Mouse (Mus musculus): Measurements from ENCODE around the gene Ccdc69. TPM values are rescaled to one million over a fixed set of nuclear protein-coding genes. Genes with fewer than 3 reads are reported as not detected.

The Ccdc69 gene
- total and polyA plus RNA-seq, 3 experiments = 0.31 to 0.42 TPM; not detected in 1

DNA sequence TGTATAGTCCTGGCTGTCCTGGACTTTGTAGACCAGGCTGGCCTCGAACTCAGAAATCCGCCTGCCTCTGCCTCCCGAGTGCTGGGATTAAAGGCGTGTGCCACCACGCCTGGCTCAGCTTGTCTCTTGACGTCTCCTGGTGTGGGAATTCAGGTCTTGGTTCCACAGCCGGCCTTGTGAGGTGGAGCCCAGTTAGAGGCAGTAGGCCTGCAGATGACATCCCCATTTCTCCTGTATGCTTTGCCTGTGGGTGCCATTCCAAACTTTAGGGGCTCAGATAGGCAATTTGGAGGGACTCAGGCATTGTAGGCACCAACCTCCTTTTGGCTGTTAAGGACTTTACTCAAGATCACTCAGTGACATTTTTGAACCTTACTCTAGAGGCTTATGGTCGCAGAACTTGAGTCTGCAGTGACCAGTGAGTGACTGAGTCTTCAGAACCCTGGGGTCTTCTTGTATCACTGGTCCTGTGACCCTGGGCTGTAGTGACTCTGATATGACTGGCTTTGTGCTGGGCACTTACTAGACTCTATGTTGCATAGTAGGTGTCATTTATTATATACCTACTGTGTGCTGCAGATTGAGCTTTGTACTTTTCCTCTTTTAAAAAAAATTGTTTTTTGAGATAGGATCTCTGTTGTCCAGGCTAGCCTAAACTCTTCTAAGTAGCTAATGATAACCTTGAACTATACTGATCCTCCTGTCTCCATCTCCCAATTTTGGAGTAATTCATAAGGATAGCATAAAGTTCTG lies 21.3 kb upstream of the Ccdc69 start:
- Histone ChIP-seq H3K4me3 (ENCODE audit: control insufficient read depth in 1 of 2, insufficient read depth in 1 of 2, low read depth in 2 of 2, low read length in 2 of 2) (no peak overlapping the region), H3K9me3 (replicated peaks; ENCODE audit: insufficient read depth, low read length) (no peaks in the 10 kb centered on the region), H3K79me2 (ENCODE audit: control insufficient read depth, insufficient read depth, low read length, poor library complexity) (no peaks in the 10 kb centered on the region), H3K36me3 (ENCODE audit: control insufficient read depth in 1 of 2, insufficient read depth in 2 of 2, low read length in 2 of 2) (peaks cover 0 to 9% of the 10 kb centered on the region in 2 experiments; a peak in 2 of 4 replicates), H3K27ac (ENCODE audit: control insufficient read depth, low read depth, low read length) (no peak overlapping the region), H3K9ac (ENCODE audit: control insufficient read depth, low read depth, low read length, poor library complexity, severe bottlenecking) (no peak overlapping the region), H3K27me3 (ENCODE audit: control insufficient read depth in 1 of 2, insufficient read depth in 2 of 2, low read length in 2 of 2) (peaks cover 2 to 5% of the 10 kb centered on the region in 2 experiments; a peak in 2 of 4 replicates), H3K4me1 (ENCODE audit: control insufficient read depth in 1 of 2, insufficient read depth in 2 of 2, low read length in 2 of 2) (peaks cover 4 to 6% of the 10 kb centered on the region in 2 experiments)
- no peak for TF ChIP-seq KAT2A (conservative IDR thresholded peaks at IDR 0.05; ENCODE audit: low read depth, low read length)
- TF ChIP-seq ZKSCAN1 (IDR thresholded peaks at IDR 0.05; ENCODE audit: low read depth, low read length) = peak; percentile 94
- no peak for DNase-seq (ENCODE audit: low read depth, low spot score)

DNA sequence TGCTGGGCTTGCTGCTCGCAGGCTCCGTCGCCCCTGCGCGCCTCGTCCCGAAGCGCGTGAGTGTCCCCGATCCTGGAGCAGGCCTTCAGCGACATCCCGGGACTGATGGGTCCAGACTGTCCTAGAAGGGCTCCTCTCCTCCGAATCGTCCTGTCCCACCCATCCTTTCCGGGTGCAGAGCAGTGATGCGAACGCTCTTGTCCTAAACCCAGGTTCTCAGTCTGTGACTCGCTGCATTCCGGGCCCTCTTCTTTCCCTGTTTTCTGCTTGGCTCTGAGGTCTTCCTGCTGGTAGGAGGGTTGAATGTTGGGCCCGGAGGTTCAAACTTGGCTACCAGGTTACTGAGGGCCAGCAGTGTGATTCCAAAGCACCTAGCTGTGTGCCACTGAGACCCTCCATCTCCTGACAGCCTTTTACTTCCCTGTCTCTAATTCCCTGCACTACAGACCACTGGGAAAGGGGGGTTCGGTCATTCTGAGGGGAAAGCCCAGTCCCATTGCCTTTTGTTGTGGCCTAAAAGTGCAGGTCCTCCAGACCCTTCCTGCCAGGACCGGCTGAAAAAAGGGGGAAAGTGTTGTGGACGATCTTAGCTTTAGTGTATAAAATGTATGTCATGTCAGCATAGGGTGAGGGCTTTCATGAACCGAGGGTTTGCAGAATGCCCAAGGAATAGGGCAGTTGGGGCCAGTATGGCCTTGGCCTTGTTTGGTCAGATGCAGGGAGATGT lies 20.4 kb upstream of the Ccdc69 start:
- Histone ChIP-seq H3K27me3 (ENCODE audit: control insufficient read depth in 1 of 2, insufficient read depth in 2 of 2, low read length in 2 of 2) (peaks cover 4 to 10% of the 10 kb centered on the region in 2 experiments), H3K79me2 (ENCODE audit: control insufficient read depth, insufficient read depth, low read length, poor library complexity) (no peaks in the 10 kb centered on the region), H3K9me3 (replicated peaks; ENCODE audit: insufficient read depth, low read length) (no peaks in the 10 kb centered on the region), H3K9ac (ENCODE audit: control insufficient read depth, low read depth, low read length, poor library complexity, severe bottlenecking) (no peak overlapping the region), H3K36me3 (ENCODE audit: control insufficient read depth in 1 of 2, insufficient read depth in 2 of 2, low read length in 2 of 2) (peaks cover 0 to 9% of the 10 kb centered on the region in 2 experiments; a peak in 2 of 4 replicates), H3K27ac (ENCODE audit: control insufficient read depth, low read depth, low read length) (no peak overlapping the region), H3K4me3 (ENCODE audit: control insufficient read depth in 1 of 2, insufficient read depth in 1 of 2, low read depth in 2 of 2, low read length in 2 of 2) (peak overlapping the region; percentile 24 to 33; a peak in 2 of 4 replicates), H3K4me1 (ENCODE audit: control insufficient read depth in 1 of 2, insufficient read depth in 2 of 2, low read length in 2 of 2) (peaks cover 4 to 6% of the 10 kb centered on the region in 2 experiments)
- DNase-seq (ENCODE audit: low read depth, low spot score) = no peak
- no peak for TF ChIP-seq KAT2A (conservative IDR thresholded peaks at IDR 0.05; ENCODE audit: low read depth, low read length)
- TF ChIP-seq SIN3A (IDR thresholded peaks at IDR 0.05; ENCODE audit: low read length) = no peak
- no peak for TF ChIP-seq MXI1 (IDR thresholded peaks at IDR 0.05; ENCODE audit: low read depth, low read length)
- no peak for TF ChIP-seq POLR2AphosphoS2 (IDR thresholded peaks at IDR 0.05; ENCODE audit: low read length)
- TF ChIP-seq GATA1 (IDR thresholded peaks at IDR 0.05; ENCODE audit: low read depth, low read length) = no peak
- TF ChIP-seq USF2 (IDR thresholded peaks at IDR 0.05; ENCODE audit: borderline replicate concordance in 1 of 2, insufficient read depth in 1 of 2, low read depth in 1 of 2, low read length in 2 of 2) = no peak

DNA sequence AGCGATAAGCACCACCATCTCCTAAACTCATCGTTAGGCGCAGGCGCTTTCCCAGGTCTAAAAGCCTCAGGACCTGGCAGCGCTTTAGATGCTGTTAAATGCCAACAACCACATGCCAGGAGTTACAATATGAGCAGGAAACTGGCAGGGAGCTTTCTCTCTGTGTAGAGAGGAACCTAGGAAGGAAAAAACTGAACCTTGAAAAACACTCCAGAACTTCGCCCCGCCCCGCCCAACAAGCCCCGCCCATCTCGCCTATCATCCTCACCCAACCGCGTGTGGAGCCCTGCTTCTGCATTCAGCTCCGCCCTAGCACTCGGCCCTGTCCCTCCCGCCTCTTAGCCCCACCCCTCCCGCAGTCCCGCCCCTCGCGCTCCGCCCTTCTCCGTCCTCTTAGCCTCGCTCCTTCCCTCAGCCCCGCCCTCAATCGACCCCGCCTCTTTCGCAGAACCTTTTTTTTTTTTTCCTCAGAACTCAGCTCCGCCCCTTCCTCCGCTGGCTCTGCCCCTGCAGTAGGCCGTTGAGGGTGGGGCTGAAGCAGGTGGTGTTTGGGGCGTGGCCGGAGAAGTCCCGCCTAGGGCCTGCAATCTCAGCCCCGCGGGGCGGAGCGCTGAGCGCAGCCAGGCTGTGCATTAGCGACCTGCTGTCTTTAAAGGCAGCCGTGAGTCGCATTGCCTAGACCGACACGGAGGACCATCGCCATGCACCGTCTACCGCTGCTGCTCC lies 19.7 kb upstream of the Ccdc69 start, which contains the start of gene Gm2a:
Gene Gm2a, plus strand, starts transcription at position 653 of the 726 bp plus-strand sequence.
- H3K79me2 ChIP-seq (ENCODE audit: control insufficient read depth, insufficient read depth, low read length, poor library complexity) = no peaks in the 10 kb centered on the region
- peaks cover 4 to 14% of the 10 kb centered on the region in 2 experiments for H3K27me3 ChIP-seq (ENCODE audit: control insufficient read depth in 1 of 2, insufficient read depth in 2 of 2, low read length in 2 of 2)
- peak within 1 kb of the TSS; percentile 41 for H3K27ac ChIP-seq (ENCODE audit: control insufficient read depth, low read depth, low read length)
- peaks cover 0 to 9% of the 10 kb centered on the region in 2 experiments; a peak in 2 of 4 replicates for H3K36me3 ChIP-seq (ENCODE audit: control insufficient read depth in 1 of 2, insufficient read depth in 2 of 2, low read length in 2 of 2)
- peaks cover 4 to 6% of the 10 kb centered on the region in 2 experiments for H3K4me1 ChIP-seq (ENCODE audit: control insufficient read depth in 1 of 2, insufficient read depth in 2 of 2, low read length in 2 of 2)
- peak; percentile 99 for DNase-seq (ENCODE audit: low read depth, low spot score)
- H3K4me3 ChIP-seq (ENCODE audit: control insufficient read depth in 1 of 2, insufficient read depth in 1 of 2, low read depth in 2 of 2, low read length in 2 of 2) = peak within 1 kb of the TSS; percentile 50 to 84
- peak within 1 kb of the TSS; percentile 37 for H3K9ac ChIP-seq (ENCODE audit: control insufficient read depth, low read depth, low read length, poor library complexity, severe bottlenecking)
- no peaks in the 10 kb centered on the region for H3K9me3 ChIP-seq (replicated peaks; ENCODE audit: insufficient read depth, low read length)
- TF ChIP-seq POLR2A (IDR thresholded peaks at IDR 0.05; ENCODE audit: control insufficient read depth in 1 of 2, insufficient read depth in 1 of 2, low read depth in 1 of 2, low read length in 2 of 2, poor library complexity in 1 of 2) = peak in 1 of 2 experiments; percentile 77; a peak in 2 of 4 replicates
- TF ChIP-seq TCF12 (IDR thresholded peaks at IDR 0.05; ENCODE audit: low read depth, low read length) = no peak
- 0 out of 2 replicates have a peak, but pooled peaks have one; percentile 50 for TF ChIP-seq ZKSCAN1 (IDR thresholded peaks at IDR 0.05; ENCODE audit: low read depth, low read length)
- no peak for TF ChIP-seq POLR2AphosphoS2 (IDR thresholded peaks at IDR 0.05; ENCODE audit: low read length)
- TF ChIP-seq USF2 (IDR thresholded peaks at IDR 0.05; ENCODE audit: borderline replicate concordance in 1 of 2, insufficient read depth in 1 of 2, low read depth in 1 of 2, low read length in 2 of 2) = no peak
- no peak for TF ChIP-seq CTCF (IDR thresholded peaks at IDR 0.05 in 2 of 3, conservative IDR thresholded peaks at IDR 0.05 in 1 of 3; ENCODE audit: control insufficient read depth in 1 of 3, insufficient read depth in 1 of 3, low read depth in 2 of 3, low read length in 3 of 3, poor library complexity in 1 of 3, severe bottlenecking in 1 of 3)
- TF ChIP-seq TAL1 (IDR thresholded peaks at IDR 0.05; ENCODE audit: low read length) = no peak
- peak; percentile 61 for TF ChIP-seq GATA1 (IDR thresholded peaks at IDR 0.05; ENCODE audit: low read depth, low read length)
- TF ChIP-seq GABPA (IDR thresholded peaks at IDR 0.05; ENCODE audit: low read depth, low read length) = 0 out of 2 replicates have a peak, but pooled peaks have one; percentile 42
- TF ChIP-seq CHD1 (IDR thresholded peaks at IDR 0.05; ENCODE audit: low read depth, low read length) = peak; percentile 45; the same call in 1 of the 2 replicates
- TF ChIP-seq POLR2AphosphoS5 (IDR thresholded peaks at IDR 0.05; ENCODE audit: borderline replicate concordance, low read depth, low read length) = no peak
- TF ChIP-seq MYC (IDR thresholded peaks at IDR 0.05; ENCODE audit: low read depth, low read length) = peak; percentile 67; the same call in 1 of the 2 replicates
- no peak; the same call in 1 of the 2 replicates for TF ChIP-seq USF1 (IDR thresholded peaks at IDR 0.05; ENCODE audit: low read depth, low read length)
- 0 out of 2 replicates have a peak, but pooled peaks have one; percentile 6 for TF ChIP-seq NRF1 (IDR thresholded peaks at IDR 0.05; ENCODE audit: insufficient read depth, low read depth, low read length, poor library complexity, severe bottlenecking)
- TF ChIP-seq E2F4 (IDR thresholded peaks at IDR 0.05; ENCODE audit: borderline replicate concordance, low read depth, low read length) = no peak
- TF ChIP-seq CHD2 (IDR thresholded peaks at IDR 0.05; ENCODE audit: low read length) = no peak

Measured in MEL (cell line).